Mouse (Mus musculus) embryo, embryonic 11.5 days (tissue): ENCODE data around the gene Soga1.
A peak's percentile ranks its signal among the peaks of the same experiment; 100 is the strongest.

Experiments used
- DNase-seq: peaks from one replicate; pipeline ENCODE4 v3.0.0-alpha.2; 2012; ENCODE audit warnings: low read depth, low spot score

Gene Soga1

DNA sequence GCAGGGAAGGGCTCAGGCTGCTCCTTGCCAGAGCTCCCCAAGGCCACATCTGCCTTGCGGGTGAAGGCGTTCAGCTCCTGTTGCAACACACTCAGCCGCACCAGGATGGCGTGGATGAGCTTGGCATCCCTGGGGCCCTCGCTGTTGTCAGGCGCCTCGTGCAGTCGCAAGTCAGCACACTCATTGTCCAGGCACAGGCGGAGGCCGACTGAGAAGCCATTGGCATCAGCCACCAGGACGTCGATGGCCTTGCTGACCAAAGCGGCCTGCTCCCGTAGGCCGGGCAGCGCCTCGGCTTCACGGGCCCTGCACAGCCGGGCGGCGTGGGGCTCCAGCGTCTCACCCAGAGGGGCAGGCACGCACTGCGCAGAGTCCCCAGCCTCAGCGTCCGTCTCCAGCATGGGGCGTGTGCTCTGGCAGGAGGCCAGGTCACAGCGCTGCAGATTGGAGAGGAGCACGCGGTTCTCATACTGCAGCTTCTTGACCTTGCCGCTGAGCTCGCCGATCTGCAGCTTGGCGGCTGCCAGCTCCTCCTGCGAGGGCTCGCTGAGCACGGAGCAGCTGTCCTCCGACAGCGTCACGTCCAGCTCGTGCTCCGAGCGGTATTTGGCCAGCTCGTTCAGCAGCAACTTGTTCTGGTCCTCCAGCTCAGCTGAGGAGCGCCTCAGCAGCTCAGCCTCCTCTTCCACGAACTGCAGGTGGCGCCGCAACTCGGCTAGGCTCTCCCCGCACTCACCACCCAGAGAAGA lies 39.0 kb downstream of the Soga1 start:
- DNase-seq: no peak

DNA sequence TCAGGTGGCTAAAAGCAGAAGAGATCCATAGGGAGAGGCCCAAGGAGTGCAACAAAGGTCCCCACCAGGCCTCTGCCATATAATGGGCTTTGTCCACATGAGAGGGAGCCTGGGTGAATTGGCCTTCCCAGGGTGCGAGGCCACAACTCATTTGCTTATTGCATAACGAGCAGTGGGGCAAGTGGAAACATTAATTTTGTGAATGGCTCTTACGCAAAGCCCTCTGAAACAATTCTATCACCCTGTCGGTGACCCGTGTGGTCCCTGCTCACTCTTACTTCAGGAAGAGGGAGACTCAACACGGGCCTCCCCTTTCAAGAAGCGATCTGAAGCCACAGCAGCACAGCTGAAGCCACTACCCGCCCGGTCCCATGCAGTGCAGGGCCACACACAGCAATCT lies 41.8 kb downstream of the Soga1 start:
- DNase-seq: no peak

DNA sequence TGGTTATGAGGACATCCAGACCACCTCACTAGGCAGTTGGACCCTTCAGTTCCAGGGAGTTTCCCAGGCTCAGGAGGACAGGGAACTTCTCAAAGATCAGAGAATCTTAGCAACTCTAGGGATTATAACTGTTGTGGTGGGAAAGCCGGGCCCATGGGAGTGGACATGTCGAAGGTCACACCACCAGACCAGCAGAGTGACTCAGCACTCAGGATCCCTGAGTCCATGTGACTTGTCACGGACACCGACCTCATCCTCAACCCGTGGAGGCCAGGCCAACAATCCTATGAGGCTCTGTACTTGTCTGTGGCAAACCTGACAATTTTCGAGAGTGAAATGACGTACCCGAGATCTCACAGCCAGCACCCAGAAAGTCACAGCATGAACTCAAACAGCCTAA lies 42.7 kb downstream of the Soga1 start:
- DNase-seq: no peak

DNA sequence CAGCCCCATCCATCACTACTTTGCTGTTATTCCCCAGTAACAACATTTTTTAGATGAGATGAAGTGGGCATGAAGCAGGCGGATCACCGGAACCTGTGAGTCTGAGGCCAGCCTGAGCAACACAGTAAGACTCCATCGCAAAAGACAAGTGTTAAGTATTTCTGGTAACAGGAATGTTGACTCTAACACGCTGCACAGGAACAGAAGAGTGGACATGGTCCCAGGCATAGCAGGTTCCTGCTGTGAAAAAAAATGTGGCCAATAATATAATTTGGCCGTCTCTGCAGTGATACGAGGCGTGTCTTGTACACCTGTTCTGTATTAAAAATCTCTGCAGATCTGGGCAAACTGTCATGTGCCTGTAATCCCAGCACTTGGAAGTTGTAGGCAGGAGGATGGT lies 43.7 kb downstream of the Soga1 start:
- DNase-seq: no peak

DNA sequence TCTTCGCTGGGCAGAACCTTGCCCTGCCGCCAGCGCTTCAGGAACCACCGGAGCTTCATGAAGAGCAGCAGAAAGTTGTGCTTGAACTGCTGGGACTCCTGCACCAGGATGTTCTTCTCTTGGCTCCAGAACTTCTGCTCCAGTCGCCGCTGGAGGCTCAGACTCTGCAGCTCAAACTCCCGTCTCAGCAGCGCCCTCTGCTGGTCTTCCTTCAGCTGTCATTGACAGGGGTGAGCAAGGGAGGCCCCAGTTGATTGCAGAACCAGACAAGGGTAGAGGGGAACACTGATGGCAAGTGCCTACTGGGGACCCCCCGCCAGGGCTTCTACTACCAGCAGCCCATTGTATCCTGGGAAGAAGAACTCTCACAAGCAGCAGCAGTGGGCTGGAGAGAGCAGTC lies 48.2 kb downstream of the Soga1 start:
- peak; percentile 68 for DNase-seq

DNA sequence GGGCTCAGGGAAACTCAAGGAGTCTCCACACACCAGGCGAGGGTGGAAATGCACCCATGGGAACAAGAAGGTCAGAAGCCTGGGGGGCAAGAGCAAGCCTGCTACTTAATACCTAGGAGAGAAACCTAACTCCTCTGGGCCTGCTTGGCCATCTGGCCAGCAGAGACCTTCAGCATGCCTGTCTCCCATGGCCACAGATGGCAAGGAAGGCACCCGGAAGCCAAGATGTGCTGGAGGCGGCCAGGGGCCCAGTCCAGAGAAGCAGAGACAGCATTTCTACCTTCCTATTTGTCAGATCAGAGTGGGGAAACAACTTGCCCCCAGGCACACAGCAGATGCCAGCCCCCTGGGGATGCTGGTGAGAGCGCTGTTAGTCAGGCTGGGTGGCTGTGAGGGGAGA lies 50.8 kb downstream of the Soga1 start:
- no peak for DNase-seq

DNA sequence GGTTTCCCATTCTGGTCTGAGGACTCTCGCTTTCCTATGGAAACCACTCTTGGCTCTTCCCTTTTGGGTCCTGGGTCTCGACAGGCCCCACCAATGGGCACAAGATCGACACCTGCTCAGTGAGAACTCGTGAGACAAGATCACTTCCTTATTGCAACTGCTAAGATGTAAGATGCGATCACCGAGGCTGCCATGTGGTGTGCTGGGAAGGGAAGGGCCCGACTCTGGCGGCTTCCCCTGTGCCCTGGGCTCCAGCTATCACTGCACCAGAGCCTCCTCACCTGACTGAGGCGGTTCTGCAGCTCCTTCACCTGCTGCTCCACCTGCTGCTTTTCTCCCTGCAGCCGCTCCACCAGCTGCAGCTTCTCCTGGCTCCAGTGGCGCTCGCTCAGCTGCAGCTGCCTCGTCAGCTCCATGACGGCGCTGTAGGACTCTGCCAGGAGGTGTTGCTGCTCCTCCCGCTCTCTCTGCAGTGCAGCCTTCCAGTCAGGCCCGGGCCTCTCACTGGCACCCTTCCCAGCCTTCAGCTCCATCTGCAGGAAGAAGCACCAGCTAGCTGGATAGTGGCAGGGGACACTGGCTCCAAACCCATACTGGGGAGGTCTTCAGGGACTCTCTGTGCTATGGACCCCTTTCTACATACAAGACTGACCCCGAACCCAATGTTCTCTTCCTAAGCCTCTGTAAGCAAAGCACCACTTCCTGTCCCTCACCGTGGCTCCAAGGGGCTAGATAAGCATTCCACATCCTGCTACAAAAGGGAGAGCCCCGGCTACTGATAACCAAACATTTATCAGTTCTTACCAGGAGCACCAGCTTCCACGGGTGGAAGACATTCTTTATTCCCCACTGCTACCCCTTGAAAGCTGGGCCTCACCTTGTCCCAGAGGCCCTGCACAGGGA lies 51.7 kb downstream of the Soga1 start:
- DNase-seq: no peak

DNA sequence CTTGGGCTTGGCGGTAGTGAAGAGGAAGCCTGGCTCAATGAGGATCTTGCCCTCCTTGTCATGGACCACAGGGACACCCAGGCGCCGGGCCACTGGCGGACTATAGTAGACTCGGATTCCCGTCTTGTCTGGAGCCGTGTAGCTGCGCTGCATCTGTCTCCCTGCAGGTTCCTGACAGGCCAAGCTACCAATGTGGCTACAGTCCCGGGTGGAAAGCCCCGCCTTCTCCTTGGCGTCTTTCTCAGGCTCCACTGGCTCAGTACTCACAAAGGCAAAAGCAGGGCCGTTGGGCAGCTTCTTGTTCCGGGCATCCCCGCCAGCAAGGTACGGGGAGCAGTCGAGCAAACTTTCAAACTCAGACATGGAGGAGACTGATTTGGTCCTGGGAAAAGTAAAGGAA lies 57.9 kb downstream of the Soga1 start:
- DNase-seq: no peak

DNA sequence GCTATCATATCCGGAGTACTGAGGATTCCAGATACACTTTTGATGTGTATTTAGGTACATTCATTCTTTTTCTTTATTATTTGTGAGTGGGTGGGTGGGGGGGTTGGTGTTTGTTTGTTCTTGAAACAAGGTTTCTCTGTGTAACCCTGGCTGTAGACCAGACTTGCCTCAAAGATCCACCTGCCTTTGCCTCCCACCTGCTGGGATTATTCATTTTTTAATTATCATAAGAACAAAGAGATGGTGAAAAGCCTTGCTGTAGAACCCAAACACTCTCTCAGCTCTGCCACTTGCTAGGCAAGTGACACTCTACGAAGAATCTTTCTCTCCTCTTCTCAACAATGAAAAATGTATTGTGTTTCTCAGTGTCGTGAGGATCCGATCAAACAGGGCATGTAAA lies 59.8 kb downstream of the Soga1 start:
- no peak for DNase-seq

DNA sequence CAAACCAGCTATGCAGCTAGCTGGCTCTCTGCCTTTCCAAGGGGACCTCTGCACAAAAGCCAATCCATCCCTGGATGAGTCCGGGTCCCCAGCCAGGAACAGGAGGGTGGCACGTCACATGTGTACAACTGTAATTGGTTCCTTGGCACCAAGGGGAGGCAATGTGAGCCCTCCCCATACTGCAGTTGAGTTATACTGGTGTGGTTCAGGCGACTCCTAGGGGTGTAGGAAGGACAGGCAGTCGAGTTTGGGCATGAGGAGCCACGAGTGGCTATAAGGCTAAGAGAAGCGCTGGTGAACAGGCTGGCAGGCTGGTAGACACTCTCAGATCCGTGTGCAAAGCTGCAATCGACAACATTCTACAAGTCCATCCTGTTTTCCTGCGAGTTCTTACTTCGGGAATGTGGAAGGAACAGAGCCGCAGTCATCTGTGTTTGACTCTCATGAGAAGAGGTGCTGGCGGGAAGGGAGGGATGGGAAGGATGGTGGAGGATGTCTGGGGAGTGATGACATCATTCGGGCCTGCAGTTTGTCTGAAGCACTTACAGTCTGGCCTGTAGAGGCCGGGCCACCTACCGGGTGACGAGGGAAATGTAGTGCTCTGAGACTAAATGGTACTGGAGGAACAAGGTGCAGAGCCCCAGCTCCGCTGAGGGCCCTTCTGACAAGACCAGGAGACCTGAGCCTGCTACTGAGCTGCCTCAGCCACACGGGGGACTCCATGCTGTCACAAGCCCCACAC lies 62.4 kb downstream of the Soga1 start:
- DNase-seq: no peak

DNA sequence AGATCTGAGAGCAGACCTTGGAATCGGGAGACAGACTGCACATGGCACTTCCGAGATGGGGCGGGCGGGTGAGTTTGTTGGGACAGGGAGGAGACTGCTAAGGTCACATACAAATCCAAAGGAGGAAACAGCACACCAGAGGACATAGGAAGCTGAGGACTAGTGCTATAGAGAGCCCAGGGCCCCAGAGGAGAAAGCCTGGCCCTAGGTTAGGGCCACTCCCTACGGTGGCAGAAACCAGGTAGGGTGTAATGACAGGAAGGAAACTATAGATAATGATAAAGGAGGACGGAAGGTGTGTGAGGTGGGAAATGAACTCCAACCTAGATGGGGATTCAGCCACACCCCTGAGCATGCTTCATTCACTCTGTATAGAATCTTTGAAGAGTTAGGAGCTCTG lies 66.7 kb downstream of the Soga1 start:
- DNase-seq: no peak

DNA sequence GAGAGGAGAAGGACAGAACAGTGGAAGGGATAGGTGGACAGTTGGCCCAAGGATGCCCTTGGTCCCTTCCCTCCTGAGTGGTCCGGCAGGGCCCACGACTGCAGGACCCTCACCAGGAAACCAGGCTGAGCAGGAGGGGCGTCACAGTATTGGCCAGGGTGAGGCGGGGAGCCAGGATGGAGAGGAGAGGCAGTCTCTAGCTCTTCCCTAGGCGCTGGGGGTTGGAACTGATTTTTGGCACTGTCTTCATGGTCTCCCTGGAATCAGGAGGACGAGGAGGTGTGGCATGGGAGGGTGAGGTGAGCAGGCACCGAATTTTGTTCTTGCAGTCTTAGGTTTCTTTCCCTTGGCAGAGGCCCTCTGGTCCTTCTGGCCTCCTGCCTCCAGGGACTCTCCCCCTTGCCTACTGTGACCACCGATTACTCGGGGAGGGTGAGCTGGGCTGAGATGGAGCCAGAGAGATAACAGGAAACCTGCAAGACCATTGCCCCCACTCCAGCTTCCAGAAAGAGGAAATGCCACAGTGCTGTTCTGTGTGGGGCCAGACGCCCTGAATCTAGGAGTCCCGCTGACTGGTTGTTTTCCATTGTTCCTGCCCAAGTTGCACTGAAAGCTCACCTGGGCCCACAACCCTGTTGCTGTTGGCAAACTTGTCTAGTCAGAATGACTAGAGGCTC lies 68.3 kb downstream of the Soga1 start:
- DNase-seq: no peak

DNA sequence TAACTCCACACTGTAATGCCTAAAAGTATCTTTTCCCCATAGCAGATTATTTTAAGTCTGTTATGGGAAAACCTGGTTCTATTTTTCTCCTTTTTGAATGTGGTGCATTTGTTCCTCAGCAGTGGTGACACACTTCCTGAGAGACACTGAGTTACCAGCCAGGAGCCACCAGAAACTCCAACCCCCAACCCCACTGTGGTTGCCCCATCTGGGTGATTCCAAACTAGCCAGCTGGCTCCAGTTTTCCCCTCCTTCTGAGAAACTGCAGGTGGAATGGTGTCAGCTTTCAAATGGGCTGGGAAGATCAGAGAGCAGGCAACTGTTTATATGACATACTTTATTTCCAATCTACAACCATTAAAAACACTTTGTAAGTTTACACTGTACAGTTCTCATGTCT lies 68.9 kb downstream of the Soga1 start:
- DNase-seq: no peak

DNA sequence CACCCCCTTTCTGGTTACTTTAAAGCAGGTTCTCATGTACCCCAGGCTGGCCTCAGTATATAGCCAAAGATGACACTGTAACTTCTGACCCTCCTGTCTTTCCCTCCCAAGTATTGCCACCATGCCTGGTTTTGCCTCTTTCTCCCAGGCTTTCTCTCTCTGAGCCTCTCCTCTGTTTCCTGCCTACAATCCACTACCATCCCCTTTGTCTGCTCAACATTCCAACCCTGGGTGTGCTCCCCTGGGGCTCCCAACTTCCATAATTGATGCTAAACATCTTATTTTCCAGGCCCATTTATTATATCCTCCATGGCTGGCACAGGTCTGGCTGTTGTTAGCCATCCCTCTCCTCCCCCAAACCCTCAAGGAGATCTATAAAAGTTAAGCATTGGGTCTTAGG lies 70.5 kb downstream of the Soga1 start:
- no peak for DNase-seq

DNA sequence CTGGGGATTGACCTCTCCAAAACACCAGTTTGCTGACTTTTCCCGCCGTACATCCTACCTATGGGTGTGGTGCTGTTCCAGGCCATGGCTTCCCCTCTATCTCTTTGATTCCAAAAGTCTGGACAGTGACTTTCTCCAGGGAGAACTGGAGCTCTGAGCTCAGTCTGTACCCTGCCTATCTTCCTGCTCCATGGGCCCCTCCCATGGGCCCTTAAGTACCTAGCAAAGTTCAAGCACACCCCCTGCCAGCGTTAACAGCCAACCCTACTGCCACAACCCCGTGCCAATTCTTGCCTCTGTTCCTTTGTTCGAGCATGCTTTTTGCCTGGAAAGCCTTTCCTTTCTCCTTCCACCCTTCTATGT lies 71.8 kb downstream of the Soga1 start:
- DNase-seq: no peak

DNA sequence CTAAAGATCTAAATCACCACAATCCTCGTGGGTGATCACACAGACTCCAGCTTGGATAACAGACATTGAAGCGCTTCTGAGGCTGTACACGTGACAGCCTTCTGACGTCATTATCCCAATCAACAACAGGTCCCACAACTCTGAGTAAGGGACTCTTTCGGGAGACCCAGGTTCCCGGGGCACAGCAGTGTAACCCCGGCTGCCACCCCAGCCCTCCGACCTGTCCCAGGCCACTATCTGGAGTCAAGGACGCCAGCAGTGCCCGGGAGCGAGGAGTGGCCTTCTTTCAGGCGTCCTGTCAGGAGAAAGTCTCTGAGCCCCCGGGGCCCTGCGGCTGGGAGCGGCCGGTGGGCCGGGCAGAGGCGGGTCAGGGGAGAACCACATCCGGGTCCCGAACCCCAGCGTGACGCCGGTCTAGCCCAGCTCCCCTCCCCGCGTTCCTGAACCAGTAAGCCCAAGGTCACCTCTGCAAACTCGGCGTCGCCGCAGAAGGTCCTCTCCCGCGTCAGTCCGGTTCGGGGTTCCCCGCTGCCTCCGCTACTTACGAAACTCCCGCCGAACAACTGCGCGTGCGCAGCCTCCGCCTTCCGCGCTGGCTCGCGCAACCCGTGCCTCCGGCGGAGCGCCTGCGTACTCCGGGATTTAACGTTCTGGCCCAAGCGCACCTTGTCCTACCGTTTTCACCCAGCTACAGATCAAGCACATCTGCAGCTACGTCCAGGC lies 72.4 kb downstream of the Soga1 start, which contains the start of gene Dsn1:
Gene Dsn1, minus strand, starts transcription at position 644 of the 723 bp plus-strand sequence.
- DNase-seq: peak; percentile 82

DNA sequence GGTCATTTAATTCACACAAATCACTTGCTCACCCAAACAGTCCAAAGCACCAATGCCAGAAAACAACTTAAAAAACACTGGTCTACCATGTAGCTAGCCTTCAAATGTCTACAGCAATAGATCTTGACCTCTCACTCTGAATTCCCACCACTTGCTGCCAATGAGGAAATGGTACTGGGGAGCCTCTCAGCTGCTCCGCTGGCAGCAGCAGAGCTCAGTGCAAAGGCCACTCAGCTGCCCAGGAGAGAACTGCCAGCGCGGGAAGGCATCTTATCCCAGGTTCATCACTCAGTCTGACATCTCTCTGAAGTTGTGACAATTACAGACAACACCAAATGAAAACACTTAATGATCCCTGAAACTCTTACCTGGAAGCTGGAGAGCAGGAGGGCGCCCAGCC lies 76.7 kb downstream of the Soga1 start:
- no peak for DNase-seq

DNA sequence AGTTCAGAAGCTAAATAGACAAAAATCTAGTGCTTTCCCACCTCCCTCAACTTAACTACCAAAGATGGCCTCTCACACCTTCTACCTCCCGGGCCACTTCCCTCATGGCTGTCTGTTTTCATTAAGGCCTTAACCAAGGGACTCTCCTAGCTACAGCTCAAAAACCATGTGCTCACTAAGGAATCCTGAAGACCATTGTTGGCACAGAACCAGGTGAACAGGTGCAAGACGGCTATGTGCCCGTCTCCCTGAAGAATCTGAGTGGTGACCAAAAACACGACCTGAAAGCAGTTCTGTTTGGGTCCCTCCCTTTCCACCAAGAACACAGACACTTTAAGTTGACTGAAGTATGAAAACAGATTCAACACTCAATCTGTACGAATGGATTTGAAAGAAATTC lies 80.8 kb downstream of the Soga1 start:
- DNase-seq: no peak

DNA sequence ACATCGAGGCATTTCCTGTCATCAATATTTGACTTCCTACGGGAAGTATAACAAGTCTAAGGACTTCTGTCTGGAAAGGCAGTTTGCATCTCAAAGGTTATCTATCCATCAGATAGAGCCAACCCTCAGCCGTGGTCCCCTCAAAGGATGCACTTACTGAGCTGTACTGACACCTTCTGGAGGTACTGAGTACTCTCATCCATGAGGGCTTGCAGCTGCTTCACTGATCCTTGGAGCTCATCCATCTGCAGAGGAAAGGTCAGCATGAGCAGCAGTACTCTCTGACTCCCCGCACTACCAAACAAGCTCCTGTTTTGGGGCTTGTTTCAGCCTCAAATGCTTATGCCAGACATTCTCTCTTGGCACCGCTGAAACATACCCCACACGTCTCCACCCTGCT lies 82.5 kb downstream of the Soga1 start:
- no peak for DNase-seq

DNA sequence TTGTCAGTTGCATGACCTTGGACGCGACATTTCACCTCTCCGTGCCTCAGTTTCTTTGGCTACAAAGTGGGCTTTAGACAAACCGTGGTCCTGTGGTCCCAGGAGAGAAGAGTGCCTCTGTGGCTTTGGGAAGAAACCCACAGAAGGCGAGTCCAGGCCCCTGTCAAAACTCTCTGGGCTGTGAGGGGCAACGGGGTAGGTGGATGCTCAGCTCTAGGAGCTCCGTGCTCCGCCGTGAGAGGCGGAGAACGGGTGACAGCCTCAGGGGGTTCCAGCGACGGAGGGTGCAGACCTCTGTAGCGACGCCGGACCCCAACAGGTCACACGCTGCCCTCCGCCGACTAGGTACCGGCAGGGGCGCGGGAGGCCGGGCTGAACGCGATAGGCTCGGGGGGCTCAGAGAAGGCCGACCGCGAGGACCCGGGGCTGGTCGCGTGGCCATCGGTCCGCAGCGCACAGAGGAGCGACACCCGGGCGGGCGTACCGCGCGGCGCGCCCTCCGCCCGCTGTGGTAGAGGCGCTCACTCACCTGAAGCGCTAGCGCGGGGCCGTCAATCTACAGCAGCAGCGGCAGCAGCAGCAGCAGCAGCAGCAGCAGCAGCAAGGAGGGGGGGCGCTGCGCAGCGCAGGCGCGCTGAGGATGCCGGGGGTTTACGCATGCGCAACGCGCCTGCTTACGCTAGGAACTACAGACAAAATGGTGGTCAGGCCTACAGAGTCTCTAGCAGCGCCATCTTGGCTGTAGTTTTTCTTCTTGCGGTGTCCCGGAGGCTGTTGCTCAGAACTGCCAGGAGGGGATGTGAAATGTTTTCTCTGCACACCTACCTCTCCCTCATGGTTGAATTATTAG lies 87.4 kb downstream of the Soga1 start, which contains the start of gene Ndrg3:
Gene Ndrg3, minus strand, starts transcription at position 587 of the 850 bp plus-strand sequence.
- DNase-seq: peak; percentile 96
